Mouse (Mus musculus): Measurements from ENCODE around the gene Elmod3. TPM values are rescaled to one million over a fixed set of nuclear protein-coding genes. Genes with fewer than 3 reads are reported as not detected.
A peak's percentile ranks its signal among the peaks of the same experiment; 100 is the strongest.

Elmod3 gene
- 10 to 100 TPM; 11.3 to 19.8 TPM for total RNA-seq (2021)

GRCm38 (mm10) chr6:72597956-72598753, at the start of gene Elmod3, which contains the start of gene Retsat:
Elmod3 (minus strand) TSS chr6:72598413.
Retsat (plus strand) TSS chr6:72598475.
- intact Hi-C loops (cut with DNase I): loop anchor here (2.0 kb wide), 1 partner anchor 27 kb away; no protein-coding TSS in a partner anchor
- DNase-seq (ENCODE audit: low spot score): peak; percentile 89

DNA sequence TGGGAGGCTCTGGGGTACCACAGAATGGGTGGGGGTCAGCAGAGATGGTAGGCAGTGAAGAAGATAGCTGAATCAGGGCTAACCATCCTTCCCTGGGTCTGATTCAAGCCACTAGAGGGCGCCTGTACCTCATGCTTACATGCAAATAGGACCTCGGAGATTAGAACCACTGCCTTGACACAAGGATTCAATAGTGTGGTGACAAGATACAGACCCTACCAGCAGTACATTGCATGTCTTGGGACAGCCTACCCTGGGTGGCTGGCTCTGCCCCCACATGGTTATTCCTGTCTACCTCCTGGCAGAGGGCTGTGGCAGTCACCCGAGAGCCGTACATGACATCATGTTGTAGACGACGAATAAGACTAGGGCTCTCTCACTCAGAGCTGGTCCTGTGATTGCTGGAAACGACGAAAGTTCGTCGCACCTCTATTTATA, 49.2 kb upstream of the Elmod3 start:
- intact Hi-C loops (cut with DNase I): loop anchor here (1.0 to 10.0 kb wide), 3 partner anchors 20 to 577 kb away; partner anchors contain the start of genes Dnah6 and Tcf7l1
- DNase-seq (ENCODE audit: low spot score): peak; percentile 49

- intact Hi-C loops (cut with DNase I): loop anchor here (10.0 kb wide), 1 partner anchor 579 kb away; the partner anchor contains the start of gene Dnah6
- no peak for DNase-seq (ENCODE audit: low spot score)
Measured at GRCm38 (mm10) chr6:72645364-72645763, 47.2 kb upstream of the Elmod3 start.

DNA sequence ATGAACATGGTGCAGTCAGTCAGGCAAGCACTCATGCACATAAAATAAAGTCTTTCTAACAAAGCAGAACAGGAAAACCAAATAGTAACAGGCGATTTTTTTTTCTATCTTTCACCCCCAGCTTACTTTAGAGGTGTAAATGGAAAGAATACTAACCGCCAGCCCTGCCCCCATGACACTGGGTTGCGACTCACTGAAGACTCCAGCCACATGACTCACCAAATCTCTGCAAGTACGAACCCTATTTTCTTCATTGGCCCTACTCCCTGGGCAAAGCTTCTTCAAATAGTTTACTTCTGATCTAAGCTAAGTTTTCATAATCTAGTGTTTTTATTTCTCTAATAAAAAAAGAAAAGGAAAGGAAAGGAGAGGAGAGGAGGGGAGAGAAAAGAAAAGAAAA, 46.4 kb upstream of the Elmod3 start:
- intact Hi-C loops (cut with DNase I): loop anchor here (10.0 kb wide), 1 partner anchor 580 kb away; the partner anchor contains the start of gene Dnah6
- DNase-seq (ENCODE audit: low spot score): no peak

DNA sequence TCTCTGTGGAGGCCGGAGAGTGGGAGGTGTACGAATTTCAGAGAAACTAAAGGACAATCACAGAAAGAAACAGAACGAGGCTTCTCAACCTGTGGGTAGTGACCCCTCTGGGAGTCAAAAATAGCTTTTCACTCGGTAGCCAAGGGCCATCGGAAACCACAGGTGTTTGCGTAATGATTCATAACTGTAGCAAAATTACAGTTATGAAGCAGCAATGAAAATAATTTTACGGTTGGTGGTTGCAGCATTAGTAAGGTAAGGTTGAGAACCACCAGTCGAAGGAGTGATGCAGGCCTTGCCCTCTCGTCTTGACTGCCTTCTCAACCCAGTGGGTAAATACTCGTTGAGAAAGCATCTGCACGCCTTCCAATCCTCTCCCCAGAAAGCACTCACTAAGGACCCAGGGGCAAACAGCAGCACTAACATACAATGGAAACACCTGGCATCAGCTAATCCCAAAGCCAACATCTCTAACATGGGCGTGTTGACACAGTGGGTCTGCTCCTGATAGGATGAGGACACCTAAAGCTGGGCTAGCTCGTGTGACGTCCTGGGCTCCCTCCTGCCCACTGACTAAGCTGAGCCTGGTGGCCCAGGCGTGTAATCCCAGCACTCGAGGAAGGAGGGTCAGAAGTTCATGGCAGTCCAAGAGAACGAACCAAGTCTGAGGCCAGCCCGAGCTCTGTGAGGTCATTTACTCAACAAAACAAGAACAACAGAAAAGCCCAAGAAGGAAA, 43.2 kb upstream of the Elmod3 start:
- intact Hi-C loops (cut with DNase I): loop anchor here (10.0 kb wide), 1 partner anchor 583 kb away; the partner anchor contains the start of gene Dnah6

DNA sequence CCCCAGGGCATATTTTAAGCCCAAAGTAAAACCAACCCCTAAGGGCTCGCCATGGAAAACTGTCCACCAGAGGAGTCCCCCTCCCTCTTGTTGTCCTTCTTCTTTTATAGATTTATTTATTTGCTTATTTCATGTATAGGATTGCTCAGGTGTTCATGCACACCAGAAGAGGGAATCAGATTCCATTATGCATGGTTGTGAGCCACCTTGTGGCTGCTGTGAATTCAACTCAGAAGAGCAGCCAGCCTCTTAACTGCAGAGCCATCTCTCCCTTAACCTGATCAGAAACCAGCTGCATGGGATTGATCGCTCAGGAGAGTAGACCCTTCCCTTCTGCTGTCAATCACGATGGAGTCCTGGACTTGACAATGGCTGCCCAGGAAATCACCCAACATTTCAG, 38.7 kb upstream of the Elmod3 start:
- no peak for DNase-seq (ENCODE audit: low spot score)
- intact Hi-C loops (cut with DNase I): loop anchor here (2.0 to 5.0 kb wide), 3 partner anchors 35 to 515 kb away; partner anchors contain the start of gene Tcf7l1

More for the DNA sequence above, 43.2 kb upstream of the Elmod3 start:
- DNase-seq (ENCODE audit: low spot score): no peak

DNA sequence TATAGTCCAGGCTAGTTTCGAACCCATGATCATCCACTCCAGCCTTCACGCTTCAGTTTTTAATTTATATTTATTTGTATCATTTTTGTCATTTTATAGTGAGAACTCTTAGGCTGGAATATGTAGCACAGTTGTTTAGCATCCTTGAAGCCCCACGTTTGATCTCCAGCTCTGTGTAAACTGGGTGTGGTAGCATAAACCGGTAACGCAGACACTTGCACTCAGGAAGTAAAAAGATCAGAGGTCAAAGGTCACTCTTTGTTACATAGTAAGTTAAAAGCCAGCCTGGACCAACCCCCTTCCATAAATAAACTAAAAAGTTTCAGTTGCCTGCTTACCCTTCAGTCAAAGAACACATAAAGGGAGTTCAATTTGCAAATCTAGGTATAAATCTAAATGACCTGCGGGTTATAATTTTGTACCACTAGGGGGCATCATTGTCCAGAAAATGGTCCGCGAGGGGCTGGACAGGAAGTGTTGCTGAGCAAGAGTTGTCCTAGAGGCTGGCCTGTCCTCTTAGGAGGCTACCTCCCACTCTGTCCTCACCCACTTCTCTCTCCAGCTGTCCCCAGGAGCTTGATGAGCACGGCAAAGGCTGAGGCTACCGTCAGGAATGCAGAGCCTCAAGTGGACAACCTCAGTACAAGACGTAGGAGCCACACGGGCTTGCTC, 37.7 kb upstream of the Elmod3 start:
- peak; percentile 28 for DNase-seq (ENCODE audit: low spot score)
- intact Hi-C loops (cut with DNase I): loop anchor here (2.0 to 5.0 kb wide), 4 partner anchors 36 to 516 kb away; partner anchors contain the start of gene Tcf7l1

- intact Hi-C loops (cut with DNase I): loop anchor here (2.0 kb wide), 1 partner anchor 196 kb away; no protein-coding TSS in a partner anchor
- DNase-seq (ENCODE audit: low spot score): no peak
Measured at GRCm38 (mm10) chr6:72634311-72634710, 36.1 kb upstream of the Elmod3 start.

DNA sequence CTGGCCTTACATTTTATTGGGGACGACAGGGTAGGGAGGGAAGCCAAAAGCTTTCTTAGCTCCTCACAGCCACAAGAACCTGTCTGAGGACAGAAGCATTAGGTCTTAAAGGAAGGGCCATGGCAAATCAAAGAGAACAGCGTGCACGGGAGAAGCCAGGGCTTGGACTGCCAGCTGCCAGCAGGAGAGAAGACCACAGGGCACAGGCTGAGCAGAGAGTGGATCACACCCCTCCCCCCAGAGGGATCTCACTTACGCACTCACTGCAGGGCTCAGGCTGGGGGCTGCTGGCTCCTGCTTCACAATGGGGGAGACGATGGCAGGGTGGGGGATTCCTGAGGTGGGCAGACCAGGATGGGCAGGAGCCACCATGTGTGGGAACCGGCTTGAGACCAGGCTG, 33.5 kb upstream of the Elmod3 start:
- intact Hi-C loops (cut with DNase I): no loop called here
- DNase-seq (ENCODE audit: low spot score): no peak

GRCm38 (mm10) chr6:72630961-72631360, 32.7 kb upstream of the Elmod3 start:
- intact Hi-C loops (cut with DNase I): no loop called here
- no peak for DNase-seq (ENCODE audit: low spot score)

DNA sequence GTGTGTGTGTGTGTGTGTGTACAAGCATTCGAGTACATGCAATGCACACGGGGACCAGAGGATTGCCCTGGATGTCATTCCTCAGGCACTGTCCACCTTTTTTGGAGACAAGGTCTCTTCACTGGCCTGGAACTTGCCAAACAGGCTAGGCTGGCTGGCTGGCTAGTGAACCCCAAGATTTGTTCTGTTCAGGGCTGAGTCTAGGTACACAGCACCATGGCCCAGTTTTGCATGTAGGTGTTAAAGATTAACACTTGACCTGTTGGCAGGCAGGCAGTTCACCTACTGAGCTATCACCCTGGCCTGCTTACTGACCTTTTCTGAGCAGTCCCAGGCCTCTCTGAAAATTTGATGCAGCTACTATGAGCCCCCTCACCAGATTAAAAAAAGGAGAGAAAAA, 32.2 kb upstream of the Elmod3 start:
- no peak for DNase-seq (ENCODE audit: low spot score)
- intact Hi-C loops (cut with DNase I): no loop called here

DNA sequence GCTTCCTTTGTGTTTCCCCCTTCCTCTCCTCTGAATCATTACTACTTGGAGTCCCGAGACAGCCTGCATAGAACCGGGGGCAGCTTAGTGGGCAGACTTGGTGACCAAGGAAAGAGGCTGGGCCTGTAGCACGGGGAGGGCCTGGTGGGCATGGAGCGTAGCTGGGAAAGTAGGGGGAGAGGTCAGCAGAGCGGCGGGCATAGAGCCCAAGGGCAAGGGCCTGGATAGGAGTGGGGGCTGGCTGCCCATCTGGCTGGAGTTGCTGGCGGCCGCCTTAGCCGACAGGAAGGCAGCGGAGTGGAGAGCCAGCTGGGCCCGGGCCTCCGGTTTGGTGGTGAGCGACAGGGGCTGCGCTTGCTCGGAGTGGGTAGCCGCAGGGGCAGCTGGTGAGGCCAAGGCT, 29.1 kb upstream of the Elmod3 start:
- no peak for DNase-seq (ENCODE audit: low spot score)
- intact Hi-C loops (cut with DNase I): no loop called here

DNA sequence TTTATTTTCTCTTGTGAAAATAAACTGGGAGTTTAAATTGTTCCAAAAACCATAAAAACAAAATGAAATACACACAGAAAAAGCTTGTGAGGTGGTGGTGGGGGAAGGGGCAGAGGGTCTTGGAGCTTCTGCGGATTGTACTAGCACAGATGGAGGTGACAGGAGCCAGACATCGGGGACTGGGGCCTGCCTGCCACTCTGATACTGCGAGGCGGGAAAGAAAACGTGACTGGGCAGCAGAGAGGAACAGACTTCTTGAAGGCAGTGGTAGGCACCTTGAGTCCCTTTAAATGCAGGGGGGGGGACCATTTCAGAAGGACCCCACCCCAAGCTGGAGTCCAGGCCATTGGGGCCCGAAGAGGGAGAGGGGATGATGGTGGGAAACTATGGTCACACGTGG, 28.2 kb upstream of the Elmod3 start:
- intact Hi-C loops (cut with DNase I): no loop called here
- no peak for DNase-seq (ENCODE audit: low spot score)

GRCm38 (mm10) chr6:72623661-72624402, 25.6 kb upstream of the Elmod3 start:
- no peak for DNase-seq (ENCODE audit: low spot score)
- intact Hi-C loops (cut with DNase I): no loop called here

- intact Hi-C loops (cut with DNase I): no loop called here
- DNase-seq (ENCODE audit: low spot score): no peak
Measured at GRCm38 (mm10) chr6:72622917-72623316, 24.7 kb upstream of the Elmod3 start.

DNA sequence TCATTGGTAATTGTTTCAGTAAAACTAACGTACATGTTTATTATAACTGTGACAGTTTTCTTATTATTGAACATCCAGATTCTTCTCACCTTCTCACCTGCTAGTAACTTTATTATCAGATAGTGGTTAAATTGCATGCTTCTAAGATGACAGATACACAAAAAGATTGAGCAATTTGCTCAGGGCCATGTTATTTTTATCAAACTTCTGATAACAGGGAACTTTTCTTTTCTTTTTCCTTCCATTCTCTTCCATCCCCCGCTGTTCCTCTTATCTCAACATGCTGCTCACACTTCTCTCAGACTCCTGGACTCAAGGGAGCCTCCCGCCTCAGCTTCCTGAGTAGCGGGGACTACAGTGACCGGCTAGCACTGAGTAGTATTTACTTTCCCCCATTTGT, 22.7 kb upstream of the Elmod3 start:
- intact Hi-C loops (cut with DNase I): no loop called here
- no peak for DNase-seq (ENCODE audit: low spot score)

- intact Hi-C loops (cut with DNase I): no loop called here
- no peak for DNase-seq (ENCODE audit: low spot score)
Measured at GRCm38 (mm10) chr6:72619734-72620532, 21.7 kb upstream of the Elmod3 start.

DNA sequence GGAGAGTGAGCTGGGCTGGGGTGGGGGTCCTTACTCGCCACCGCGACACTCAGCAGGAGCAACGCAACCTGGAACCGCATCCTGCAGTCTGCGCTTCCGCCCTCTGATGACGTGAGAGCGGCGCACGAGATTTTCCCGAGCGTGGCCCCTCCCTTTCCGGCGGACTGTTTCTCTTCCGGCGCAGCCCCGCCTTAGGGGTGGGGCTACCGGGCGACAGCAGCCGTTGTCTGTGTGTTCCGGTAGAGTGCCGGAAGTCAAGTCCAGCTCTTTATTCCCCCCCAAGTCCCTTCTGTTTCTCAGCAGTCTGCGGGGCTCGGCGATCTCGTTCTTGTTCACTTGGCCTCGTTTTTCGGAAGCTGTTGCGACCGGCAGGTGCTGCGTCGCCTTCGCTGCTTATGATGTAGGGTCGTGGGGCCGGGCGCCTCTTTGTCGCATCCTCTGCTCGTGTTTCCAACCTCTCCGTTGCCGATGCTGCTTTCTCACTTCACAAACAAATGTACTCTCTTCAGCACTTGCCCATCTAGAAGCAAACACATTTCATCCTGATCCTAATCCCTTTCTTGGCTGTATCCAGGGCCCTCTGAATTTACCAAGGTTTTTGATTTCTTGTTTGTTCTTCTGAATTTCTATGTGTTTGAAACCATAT, 18.6 kb upstream of the Elmod3 start, which contains the start of gene Tgoln1:
Gene Tgoln1, minus strand, starts transcription at position 358 of the 646 bp plus-strand sequence.
- intact Hi-C loops (cut with DNase I): no loop called here
- DNase-seq (ENCODE audit: low spot score): peak; percentile 90

Measured in heart, postnatal 25 days (tissue).